25 mouse cellular contexts compared by ENCODE assay signal in genomic region chr10:60189534-60190186, GRCm38 (mm10). TPM values are rescaled to one million over a fixed set of nuclear protein-coding genes. Genes with fewer than 3 reads are reported as not detected.
DNase-seq lines count a peak whose midpoint lies in the region; ATAC-seq and TF ChIP-seq lines count a peak whose summit lies in the region.
"Had no signal": no experiment of that assay in that cellular context is flagged by ENCODE, and none has a peak within 500 bp of the region (broad histone marks: within the 10 kb centered on the region; RNA-seq: fewer than 3 reads in every experiment).

No protein-coding gene starts in this region.

- ATAC-seq in CD4-positive, CD25-positive, alpha-beta regulatory T cell, adult 4 months, result no peak
- ATAC-seq in neutrophil, adult 5-6 weeks (ENCODE audit: extremely low read depth, insufficient number of reproducible peaks, low FRiP score, poor library complexity, severe bottlenecking), result peak; percentile 67
- ATAC-seq in forebrain, embryonic 13.5 days, result no peak
- ATAC-seq in heart, embryonic 12.5 days (ENCODE audit: insufficient number of reproducible peaks, low FRiP score), result no peak
- ATAC-seq: activated CD4-positive, CD25-positive, alpha-beta regulatory T cell, adult 4 months; forebrain, embryonic 14.5 days; forebrain, postnatal 0 days had no signal

- H3K4me3 ChIP-seq in spleen, adult 2 months (ENCODE audit: extremely low read depth, insufficient read depth, insufficient read length), result no peak overlapping the region
- no peak overlapping the region for H3K4me3 ChIP-seq in forebrain, embryonic 13.5 days
- H3K4me3 ChIP-seq in heart, embryonic 12.5 days, result no peak overlapping the region
- H3K4me3 ChIP-seq: forebrain, embryonic 10.5 days; gastrocnemius, adult 2 months; heart, embryonic 15.5 days; hindbrain, embryonic 10.5 days had no signal

- no peak for TF ChIP-seq CTCF in spleen, adult 2 months (IDR thresholded peaks at IDR 0.05; ENCODE audit: extremely low read depth, insufficient read depth, insufficient read length, insufficient replicate concordance)

- H3K4me1 ChIP-seq in spleen, adult 2 months (ENCODE audit: control insufficient read depth, insufficient read depth, insufficient read length), result peaks cover 27% of the 10 kb centered on the region; the same call in 1 of the 2 replicates
- H3K4me1 ChIP-seq in forebrain, embryonic 13.5 days, result peaks cover 52% of the 10 kb centered on the region
- H3K4me1 ChIP-seq in heart, embryonic 12.5 days (replicated peaks), result peaks cover 26% of the 10 kb centered on the region

- 56% methylated on average over 6 of the region's 6 CpGs for WGBS in spleen, adult 2 months
- WGBS in forebrain, embryonic 13.5 days, result 70% methylated on average over 6 of the region's 6 CpGs
- 62% methylated on average over 6 of the region's 6 CpGs for WGBS in heart, embryonic 12.5 days

- no peaks in the 10 kb centered on the region for H3K27me3 ChIP-seq in spleen, adult 2 months (ENCODE audit: control insufficient read depth, insufficient read depth, low read length)
- no peaks in the 10 kb centered on the region for H3K27me3 ChIP-seq in forebrain, embryonic 13.5 days
- peaks cover 58% of the 10 kb centered on the region for H3K27me3 ChIP-seq in heart, embryonic 12.5 days (replicated peaks)

- peak overlapping the region; percentile 69 for H3K27ac ChIP-seq in spleen, adult 2 months (ENCODE audit: insufficient read depth, low read length)
- no peak overlapping the region for H3K27ac ChIP-seq in forebrain, embryonic 13.5 days
- H3K27ac ChIP-seq in heart, embryonic 12.5 days (ENCODE audit: poor library complexity, severe bottlenecking), result no peak overlapping the region
- H3K27ac ChIP-seq: forebrain, embryonic 10.5 days; gastrocnemius, adult 2 months; heart, embryonic 15.5 days; hindbrain, embryonic 10.5 days; hindbrain, embryonic 14.5 days had no signal

- peak; percentile 13 for DNase-seq in CD4-positive, CD25-positive, alpha-beta regulatory T cell, adult 2 months (ENCODE audit: low read depth, low spot score)
- DNase-seq in spleen, adult 2 months (ENCODE audit: low read depth in 1 of 2, low spot score in 2 of 2), result peak in 1 of 2 experiments; percentile 83
- DNase-seq in spleen, adult 18-20 months, result no peak
- DNase-seq: adrenal gland, adult 8-10 months; adrenal gland, postnatal 25 days; cerebellum, adult 18-20 months; cerebellum, adult 9-10 months; cerebellum, postnatal 14 days; forebrain, postnatal 0 days; gastrocnemius, adult 2 months; gastrocnemius, postnatal 14 days; heart, adult 11 months; heart, postnatal 10 days; heart, postnatal 36 days had no signal

- H3K9ac ChIP-seq in forebrain, embryonic 13.5 days, result no peak overlapping the region
- no peak overlapping the region for H3K9ac ChIP-seq in heart, embryonic 12.5 days
- H3K9ac ChIP-seq: forebrain, postnatal 0 days; heart, embryonic 15.5 days; hindbrain, embryonic 14.5 days had no signal

- H3K9me3 ChIP-seq in forebrain, embryonic 13.5 days (replicated peaks), result no peaks in the 10 kb centered on the region
- H3K9me3 ChIP-seq in heart, embryonic 12.5 days (replicated peaks), result no peaks in the 10 kb centered on the region
- H3K9me3 ChIP-seq: forebrain, embryonic 10.5 days; heart, embryonic 15.5 days; hindbrain, embryonic 10.5 days had no signal

- no peak for TF ChIP-seq POLR2A in spleen, adult 2 months (IDR thresholded peaks at IDR 0.05; ENCODE audit: low read depth, low read length)

- peaks cover 29% of the 10 kb centered on the region for H3K36me3 ChIP-seq in spleen, adult 2 months (ENCODE audit: control insufficient read depth, insufficient read depth, low read length)
- peaks cover 20% of the 10 kb centered on the region for H3K36me3 ChIP-seq in forebrain, embryonic 13.5 days (ENCODE audit: poor library complexity, severe bottlenecking)
- H3K36me3 ChIP-seq in heart, embryonic 12.5 days, result no peaks in the 10 kb centered on the region
- H3K36me3 ChIP-seq: heart, embryonic 15.5 days had no signal

- no peak overlapping the region for H3K4me2 ChIP-seq in forebrain, embryonic 13.5 days
- H3K4me2 ChIP-seq in heart, embryonic 12.5 days, result no peak overlapping the region
- H3K4me2 ChIP-seq: heart, embryonic 11.5 days; heart, embryonic 15.5 days; hindbrain, embryonic 14.5 days had no signal

RNA-seq across cellular contexts. Expression of gene Chst3, which starts 29.4 kb away (rescaled TPM):
- polyA plus RNA-seq in CD4-positive, CD25-positive, alpha-beta regulatory T cell, adult 4 months (2017; shearing (Covaris generic)), result under 1 TPM; 0.11 to 0.51 TPM
- polyA plus RNA-seq in spleen, adult 2 months (2012; rRNA removed), result 89.3 and 105 TPM in 2 replicates
- 135 TPM in 2 replicates for total RNA-seq in neutrophil, adult 5-6 weeks (2017)
- 2.1 TPM in 2 replicates for polyA plus RNA-seq in forebrain, embryonic 13.5 days (2015; fragmentation: Nextera tagmentation; extraction: Ambion mirVana)
- 0.69 and 0.72 TPM in 2 replicates for polyA plus RNA-seq in heart, embryonic 12.5 days (2016; fragmentation: Nextera tagmentation; extraction: Ambion mirVana)

Comparison
In these comparisons a context has a peak if more than half of its experiments do, and no peak if none do; other contexts are left out.
1. RNA of gene Chst3, which starts 29.4 kb away (polyA plus RNA-seq): 89.3 to 105 TPM in spleen, adult 2 months; 2.1 TPM in forebrain, embryonic 13.5 days, 0.69 to 0.72 TPM in heart, embryonic 12.5 days and 0.11 to 0.51 TPM in CD4-positive, CD25-positive, alpha-beta regulatory T cell, adult 4 months; every median in the first group is over 10 times any median in the second.